Mouse (Mus musculus) ovary, postnatal 14 days (tissue): Measurements from ENCODE around the gene Cpa5.

Experiments
- DNase-seq: peaks from one replicate; pipeline ENCODE4 v3.0.0; 2022; ENCODE audit warnings: low spot score

Gene Cpa5

DNA sequence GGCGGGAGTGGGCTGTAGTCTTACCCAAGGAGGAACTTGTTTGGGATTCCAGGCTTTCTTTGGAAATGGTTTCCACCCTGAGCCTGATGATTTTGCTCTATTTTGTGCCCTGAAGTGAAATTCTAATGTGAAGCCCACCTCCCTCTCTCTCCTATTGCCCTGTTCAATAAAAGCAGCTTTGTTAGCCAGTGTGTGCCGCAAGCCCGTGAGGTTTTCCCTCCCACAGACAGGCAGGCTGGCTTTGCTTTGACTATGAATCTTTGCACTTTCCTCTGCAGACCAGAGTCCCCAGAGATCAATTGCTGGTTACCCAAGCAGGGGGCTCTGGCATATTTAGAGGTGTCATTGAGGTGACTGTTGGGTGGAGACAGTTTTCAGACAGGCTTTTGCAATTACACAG lies 33.7 kb downstream of the Cpa5 start:
- DNase-seq, result no peak

DNA sequence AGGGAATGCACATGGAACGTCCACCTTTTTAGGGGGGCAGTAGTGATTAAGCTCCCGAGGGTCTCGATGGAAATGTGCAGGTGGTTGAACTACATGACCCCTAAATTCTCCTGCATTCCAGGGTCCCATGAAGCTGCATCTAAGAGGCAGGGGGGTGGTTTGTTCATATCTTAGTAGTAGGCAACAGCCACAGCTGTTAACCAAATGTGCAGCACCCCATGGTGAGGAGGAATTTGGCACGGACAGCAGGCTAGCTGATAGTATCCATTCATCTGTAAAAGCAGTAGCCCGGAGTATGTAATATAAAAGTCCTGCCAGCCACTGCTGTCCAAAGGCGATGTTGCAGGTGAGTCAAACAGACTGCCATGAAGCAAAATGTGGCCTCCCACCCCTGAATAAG lies 34.6 kb downstream of the Cpa5 start:
- no peak for DNase-seq

DNA sequence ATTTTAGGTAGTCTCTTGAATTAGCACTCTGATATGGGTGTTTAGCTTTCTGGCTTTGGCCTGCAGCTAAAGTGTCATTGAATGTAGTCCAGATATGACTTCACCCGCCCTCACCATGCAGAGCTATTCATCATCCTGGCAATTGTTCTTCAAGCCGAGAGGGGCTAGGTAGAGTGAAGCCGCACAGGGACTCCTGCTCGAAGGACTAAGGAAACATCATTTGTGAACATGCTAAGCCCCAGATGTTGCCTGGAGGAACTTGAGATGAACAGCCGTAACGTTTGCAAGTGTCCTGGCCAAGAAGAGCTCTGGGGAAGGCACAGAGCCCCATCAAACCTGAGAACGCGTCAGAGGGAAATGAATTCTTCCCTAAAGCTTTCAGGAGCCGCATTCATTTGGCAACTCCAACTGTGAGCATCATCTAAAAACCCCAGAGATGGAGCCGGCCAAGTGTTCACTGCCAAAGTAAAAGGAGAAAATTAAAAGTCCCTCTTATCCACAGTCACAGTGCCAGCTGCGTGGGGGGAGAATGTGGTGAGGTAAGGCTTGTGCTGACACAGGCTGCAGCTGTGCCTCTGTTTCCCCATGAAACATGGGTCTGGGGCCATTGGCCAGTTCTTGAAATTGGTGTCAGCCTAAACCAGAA lies 39.0 kb downstream of the Cpa5 start:
- no peak for DNase-seq

DNA sequence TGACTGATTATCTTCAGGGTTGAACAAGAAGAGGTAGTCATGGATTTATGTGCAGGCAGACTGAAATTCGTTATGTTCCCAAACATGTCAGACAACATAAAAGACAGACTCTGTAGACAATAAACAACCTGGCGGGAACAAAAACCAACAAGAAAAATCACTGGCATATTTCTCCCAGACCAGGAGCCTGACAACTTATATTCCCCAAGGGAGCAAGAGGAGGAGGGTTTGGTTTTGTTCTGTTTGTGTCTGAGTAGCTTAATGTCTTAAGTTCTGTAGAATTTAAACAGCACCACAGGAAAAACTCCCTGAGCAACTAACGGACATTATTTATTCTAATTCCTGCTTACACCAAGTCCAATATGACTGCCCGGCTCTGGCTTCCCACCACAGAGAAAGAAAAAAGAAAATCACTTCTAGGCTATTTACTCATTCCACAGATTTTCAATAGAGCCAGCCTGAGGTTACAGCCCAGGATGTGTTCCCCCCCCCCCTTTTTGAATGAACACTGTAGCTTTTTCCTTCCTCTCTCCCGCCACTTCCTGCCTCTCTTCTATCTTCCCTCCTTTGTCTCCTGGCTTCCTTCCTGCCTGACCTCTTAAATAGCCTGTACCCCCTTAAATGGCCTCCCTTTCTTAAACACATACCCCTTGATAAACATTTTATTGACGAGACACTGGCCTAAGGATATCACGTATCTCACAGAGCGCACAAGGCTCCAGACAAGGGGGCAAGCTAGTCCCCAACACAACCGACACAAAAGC lies 41.8 kb downstream of the Cpa5 start:
- DNase-seq, result no peak

DNA sequence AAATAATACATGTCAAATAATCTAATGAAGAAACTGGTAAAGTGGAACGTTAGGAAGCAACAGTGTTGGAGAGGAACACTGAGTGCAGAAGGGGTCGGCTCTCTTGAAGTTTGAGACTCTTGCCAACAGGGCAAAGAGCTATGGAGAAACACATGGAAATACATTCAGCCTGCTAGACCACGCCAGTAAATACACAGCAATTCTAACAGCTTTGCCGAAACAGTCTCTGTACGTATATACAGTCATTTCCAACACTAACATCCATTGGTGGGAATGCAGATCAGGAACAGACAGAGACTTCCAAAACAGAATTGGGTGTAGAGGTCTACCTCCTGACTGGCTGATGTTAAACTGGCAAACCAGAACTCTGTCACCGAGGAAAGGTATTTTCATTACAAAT lies 42.7 kb downstream of the Cpa5 start:
- no peak for DNase-seq

DNA sequence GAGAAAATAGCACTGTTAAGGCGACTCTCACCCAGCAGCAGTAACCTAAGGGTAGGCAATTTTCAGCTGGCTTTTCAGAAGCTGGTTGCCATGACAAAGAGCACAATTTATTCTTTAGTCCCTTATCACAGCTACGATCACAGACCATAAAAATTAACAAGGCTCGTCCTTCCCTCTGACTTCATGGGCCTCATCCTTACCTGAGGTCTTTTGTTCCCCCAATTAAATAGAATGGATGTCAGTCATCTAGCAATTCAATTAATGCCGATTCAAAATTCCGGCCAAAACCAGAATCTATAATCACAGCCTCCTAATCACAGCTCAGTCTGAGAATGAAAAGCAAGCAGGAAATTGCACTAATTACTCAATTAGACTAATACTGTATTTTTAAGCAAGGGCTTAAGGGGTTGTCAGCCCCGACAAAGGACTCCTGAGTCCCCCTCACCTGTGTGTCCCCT lies 43.6 kb downstream of the Cpa5 start:
- DNase-seq, result no peak

DNA sequence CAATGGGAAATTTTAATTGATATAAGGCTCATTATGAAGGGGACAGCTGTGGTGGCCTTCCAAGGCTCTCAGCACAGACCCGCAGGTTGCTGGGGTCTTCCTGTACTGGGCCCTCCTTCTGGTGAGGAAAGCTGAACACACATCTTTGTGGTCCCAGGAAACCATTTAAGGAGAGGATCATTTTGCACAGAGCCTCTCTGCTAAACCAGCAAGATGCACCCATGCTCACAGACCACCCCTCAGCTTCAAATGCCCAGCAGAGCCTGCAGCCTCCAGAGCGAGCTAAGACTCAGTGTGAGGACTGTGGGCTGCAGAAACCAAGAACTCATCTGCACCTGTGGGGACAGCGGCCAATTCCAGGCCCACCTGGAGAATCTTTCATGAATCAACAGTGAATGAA lies 44.1 kb downstream of the Cpa5 start:
- no peak for DNase-seq

DNA sequence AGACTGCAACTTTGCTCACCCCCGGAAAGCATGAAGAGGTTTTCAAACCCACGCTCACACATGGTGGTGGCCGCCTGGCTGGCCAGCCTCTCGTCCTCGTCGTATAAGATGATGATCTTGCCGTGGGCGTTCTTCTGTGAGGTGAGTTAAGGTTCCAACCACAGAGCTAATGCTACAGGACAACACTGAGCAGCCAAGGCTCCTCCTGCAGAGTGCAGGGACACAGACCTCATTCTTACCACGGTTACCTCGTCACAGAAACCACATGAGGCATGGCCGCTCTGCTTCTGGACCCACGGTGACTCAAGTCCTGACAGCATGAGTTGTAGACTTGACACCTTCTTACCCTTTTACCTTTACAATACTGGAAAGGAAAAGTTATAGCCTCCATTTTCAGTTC lies 46.5 kb downstream of the Cpa5 start:
- no peak for DNase-seq

DNA sequence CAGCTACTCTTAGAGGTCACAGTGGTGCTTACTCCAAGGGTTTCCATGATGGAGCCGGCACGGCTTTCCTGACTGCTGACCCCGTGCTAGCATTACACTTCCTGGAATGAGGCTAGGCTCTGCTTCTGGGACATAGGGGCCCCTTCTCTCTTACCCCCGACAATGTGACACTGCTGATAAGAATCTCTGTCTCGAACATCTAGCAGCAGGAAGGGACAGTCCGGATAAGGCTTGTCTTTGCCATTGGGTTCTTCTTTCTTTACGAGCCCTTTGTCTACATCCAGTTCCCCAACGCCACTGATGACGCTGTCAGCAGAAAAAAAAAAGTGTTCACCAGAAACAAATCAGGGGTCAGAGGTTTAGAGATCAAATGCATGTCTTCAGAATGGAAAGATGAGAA lies 47.8 kb downstream of the Cpa5 start:
- DNase-seq, result no peak

DNA sequence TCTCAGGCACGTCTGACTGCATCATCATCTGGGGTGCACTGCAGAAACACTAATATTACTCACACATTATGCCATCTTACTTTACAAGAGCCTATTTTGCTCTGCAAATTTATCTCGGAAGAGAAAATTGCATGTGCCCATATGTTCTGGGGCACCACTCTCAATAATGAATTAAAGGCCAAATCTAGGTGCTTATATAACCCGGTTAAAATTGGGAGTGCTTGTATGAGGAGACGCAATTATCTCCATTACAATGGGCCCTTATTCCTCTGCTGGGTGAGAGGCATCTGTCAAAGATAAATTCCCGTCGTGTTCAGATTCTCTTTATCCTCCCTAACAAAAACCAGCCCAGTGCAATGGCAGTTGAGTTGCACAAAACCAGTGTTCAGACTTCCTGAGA lies 54.0 kb downstream of the Cpa5 start:
- no peak for DNase-seq

DNA sequence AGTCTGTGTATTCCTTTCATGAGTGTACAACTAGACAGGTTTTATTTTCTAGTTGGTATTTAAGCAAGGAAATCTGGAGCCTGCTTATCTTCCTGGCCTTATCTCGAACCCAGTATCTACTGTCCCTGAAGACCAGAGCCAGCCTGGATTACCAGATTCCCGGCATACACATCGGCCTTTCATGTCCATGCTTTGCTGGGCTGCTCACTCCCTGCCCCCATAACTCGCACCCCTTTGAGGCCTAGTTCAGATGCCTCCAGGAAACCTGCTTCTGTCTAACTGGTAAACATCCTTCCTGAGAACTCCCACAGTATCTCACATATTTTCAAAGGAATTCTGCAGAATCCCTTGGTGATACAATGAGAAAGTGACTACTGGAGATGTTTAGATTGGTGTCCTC lies 54.5 kb downstream of the Cpa5 start:
- DNase-seq, result no peak

DNA sequence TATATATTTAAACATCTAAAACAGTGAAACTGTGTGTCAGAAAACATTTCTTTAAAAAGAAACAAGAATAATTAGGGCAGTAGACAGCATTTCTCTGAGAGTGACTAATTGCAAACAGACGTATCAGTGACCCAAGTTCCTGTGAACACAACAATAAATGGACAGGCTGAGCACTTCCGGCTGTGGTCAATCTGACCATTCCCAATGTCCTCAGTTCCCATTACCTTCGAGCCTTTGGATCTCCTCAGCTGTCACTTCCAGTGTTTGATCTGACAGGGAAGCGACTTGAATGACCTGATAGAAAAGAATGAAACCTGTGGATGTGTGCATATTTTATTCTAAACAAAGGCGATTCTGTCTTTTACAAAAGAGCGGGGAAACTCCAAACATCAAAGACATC lies 55.2 kb downstream of the Cpa5 start:
- no peak for DNase-seq

DNA sequence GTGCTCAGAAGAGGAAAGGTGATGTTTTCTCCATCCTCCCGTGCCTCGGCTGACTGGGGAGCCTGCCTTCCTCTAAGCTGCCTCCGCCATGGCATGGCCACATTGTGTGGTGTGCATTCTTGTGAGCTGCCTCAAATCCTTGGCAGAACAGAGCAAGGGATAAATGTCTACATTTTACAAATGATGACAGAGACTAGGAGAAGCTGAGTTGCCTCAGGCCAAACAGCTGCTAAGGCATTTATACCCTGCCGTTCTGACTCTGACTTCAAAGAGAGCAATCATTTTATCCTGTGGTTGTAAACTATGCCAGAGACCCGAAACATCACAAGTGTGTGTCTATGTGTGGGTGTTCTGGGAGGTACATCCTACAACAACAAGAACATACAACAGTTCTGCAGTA lies 56.8 kb downstream of the Cpa5 start:
- no peak for DNase-seq

DNA sequence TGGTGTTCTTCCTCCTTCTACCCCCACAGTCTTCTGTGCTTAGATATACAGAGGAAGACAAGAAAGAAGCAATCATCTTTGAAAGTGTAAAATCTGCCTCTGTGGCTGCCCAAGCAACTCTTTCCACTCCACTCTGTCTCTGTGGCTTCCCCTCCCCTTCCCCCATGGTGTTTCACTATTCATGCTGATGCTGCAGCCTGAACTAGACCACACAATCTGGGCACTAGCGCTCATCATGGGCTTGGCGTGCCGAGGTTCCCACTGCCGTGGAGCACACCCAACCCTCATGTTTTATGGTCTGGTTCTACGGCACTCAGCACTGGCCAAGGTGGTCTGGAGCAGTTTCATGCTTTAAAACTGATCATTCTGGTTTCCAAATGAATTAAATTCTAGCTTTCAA lies 60.9 kb downstream of the Cpa5 start:
- no peak for DNase-seq

DNA sequence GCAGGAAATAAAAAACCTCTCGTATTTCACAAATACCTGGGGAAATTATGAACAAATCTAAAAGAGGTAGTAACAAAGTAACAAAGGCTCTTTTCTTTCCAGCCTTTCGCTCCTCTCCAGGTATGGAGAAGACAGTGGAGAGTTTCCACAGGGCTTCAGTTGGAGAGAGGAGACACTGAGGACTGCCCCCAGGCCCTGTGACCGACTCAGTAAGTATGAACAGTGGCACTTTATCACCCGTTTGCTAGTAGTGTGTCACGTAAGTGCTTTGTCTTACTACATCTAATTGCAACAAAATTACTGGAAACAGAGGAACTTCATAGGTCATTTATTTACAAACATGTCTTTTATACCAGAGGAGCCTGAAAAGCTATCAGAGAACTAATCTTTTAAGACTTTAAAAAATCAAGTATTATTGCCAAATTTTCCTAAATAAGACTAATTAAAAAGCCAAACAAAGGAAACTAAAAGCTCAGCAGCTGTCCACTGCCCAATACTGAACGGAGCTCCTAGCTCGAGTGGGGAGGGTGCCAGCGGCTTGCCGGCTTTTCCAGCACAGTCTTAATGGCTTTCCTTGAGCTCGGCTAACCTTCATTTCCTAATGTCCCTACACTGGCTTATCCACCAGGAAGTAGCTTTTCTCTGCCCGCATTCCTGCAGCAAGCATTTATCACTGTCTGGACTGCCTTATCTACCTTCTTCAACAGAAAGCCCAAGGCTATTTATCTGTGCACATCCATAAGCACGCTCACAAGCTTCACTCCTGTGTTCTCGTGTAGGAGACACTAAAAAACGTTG lies 63.2 kb downstream of the Cpa5 start:
- no peak for DNase-seq

DNA sequence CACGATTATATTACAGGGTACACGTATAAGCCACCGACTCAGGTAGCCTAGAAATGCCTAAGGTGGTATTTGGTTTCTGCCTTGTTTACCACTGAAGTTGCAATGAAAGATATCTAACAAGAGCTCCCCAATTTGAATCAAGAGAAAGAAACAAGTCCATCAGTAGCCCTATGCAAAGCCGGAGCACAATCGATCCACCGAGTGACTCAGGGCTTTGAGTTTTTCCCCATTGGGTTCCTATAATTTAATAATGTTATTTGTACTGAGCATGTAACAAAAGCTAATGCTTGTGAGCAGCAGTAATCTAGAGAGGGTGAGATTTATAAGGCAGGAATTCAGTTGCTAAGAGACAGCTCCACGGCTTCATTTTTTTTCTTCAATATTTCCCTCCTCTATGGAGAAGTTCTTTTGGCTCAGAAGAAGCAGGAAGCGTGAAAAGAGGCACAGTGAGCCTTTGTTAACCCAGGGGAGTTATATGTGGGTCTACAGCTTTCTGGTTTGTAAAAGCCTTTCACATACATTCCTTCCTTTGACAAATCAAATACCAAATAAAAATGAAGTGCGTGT lies 64.0 kb downstream of the Cpa5 start:
- DNase-seq, result no peak

DNA sequence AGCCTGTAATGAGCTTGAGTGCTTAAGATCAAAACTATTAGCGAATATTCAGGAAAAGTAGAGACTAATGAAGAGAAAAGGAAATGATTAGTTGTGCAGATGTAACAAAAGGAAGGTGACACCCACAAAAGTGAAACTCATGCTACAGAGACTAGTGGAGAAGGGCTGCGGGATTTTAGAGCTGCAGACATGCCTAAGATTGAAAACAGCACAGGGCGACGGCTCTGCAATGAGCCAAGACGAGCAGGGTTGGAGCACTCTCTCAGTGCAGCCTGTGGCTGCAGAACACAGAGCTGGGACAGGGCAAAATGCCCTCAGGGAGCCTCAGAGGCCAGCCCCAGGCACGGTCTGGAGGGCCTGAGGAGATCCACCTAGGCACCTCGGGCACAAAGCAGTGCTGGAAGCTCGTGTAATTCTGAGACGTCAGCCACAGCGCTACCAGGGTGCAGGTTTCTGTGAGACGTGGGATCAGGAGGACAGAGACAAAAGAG lies 64.5 kb downstream of the Cpa5 start:
- DNase-seq, result no peak

DNA sequence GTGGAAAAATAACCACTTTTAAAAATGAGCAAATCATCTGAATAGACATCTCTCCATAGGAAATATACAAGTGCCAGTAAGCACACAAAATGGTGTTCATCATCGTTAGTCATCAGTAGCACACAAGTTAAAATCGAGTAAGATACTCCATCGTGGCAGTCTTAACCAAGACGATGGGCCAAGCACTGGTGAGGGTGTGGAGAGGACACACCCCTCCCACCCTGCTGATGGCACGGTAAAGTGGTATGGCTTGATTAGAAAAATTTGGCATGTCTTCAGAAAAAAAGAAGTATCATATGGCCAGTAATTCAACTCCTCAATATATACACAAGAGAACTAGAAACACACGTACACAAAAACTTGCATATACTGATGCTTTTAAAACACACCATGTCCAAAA lies 65.7 kb downstream of the Cpa5 start:
- DNase-seq, result no peak

DNA sequence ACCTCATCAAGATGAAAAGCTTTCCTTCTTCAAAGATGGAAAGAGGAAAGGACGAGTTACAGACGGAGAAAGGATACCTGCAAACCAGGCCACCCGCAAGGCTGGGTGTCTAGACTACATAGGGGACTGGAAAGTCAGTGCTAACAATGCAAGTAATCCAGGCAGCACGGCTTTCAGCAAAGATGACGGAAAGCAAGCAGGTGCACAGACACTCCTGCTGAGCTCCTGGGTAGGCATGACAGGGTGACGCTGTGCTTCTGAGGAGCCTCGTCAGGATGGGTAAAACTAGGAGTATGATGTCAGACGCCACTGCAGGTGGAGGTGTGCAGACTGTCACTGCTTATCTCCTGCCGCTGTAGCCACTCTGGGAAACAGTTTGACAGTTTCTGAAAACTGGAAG lies 66.8 kb downstream of the Cpa5 start:
- no peak for DNase-seq

DNA sequence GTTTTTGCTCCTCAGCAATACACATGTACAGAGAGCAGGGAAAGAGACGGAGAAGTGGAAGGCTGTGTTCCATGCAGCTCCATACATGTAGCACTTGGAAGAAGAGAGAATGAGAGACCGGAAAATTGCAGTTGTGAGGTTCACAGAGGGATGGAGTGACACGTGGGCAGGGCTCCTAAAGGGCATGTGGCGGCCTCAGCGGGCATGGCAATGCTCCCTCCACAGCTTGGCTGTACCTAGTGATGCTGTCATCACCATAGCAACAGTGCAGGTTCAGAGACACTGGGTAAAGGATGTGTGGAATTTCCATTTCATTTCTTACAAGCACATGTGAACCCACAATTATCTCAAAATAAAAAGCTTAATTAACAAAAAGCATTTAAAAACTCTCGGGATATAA lies 67.7 kb downstream of the Cpa5 start:
- no peak for DNase-seq

DNA sequence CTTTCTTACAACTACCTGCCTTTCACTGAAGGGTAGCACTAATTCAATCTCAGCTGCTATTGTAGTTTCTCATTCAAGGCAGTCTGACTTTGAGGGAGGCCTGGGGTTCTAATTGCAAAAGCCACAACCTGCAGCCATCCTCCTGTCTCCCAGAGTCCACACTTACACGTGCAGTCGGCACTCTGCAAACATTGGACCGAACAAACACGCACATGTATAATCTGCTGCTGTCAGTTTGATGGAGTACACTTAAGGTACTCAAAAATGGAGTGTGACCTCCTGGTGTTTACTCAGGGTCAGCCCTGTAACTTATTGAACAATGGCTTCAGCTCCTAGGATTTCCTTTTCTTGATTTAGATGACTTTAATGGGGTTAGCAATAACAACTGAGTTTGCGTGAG lies 68.8 kb downstream of the Cpa5 start:
- DNase-seq, result no peak

DNA sequence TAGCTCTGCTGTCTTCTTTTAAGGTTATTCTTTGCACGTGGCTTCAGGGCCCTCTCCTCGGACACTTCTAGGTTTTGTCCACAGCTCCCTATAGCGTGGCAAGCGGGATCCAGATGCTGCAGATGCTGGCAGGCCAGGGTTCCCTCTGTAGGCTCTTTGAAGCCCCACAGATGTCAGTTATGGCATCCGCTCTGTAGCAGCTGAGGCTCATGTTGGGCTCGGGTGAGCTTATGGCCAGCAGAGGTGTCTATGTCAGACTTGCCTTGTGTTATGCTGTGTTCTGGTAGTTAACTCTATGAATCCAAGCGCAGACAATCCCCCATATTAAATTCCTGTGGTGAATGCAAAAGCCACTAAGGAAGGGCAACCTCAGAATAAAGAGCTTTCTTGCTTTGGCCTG lies 69.6 kb downstream of the Cpa5 start:
- DNase-seq, result no peak
